Mouse (Mus musculus): Measurements from ENCODE around the gene Pla2g2c.
A peak's percentile ranks its signal among the peaks of the same experiment; 100 is the strongest.

The Pla2g2c gene

GRCm38 (mm10) chr4:138748369-138749072 lies 23.9 kb downstream of the Pla2g2c start:
- peak in 1 of 2 experiments; percentile 12 for DNase-seq (ENCODE audit: low read depth in 2 of 2, low spot score in 2 of 2)

GRCm38 (mm10) chr4:138752603-138753002 lies 28.0 kb downstream of the Pla2g2c start:
- DNase-seq (ENCODE audit: low read depth in 2 of 2, low spot score in 2 of 2): no peak

GRCm38 (mm10) chr4:138753608-138754007 lies 29.0 kb downstream of the Pla2g2c start:
- no peak for DNase-seq (ENCODE audit: low read depth in 2 of 2, low spot score in 2 of 2)

- DNase-seq (ENCODE audit: low read depth in 2 of 2, low spot score in 2 of 2): no peak
Measured at GRCm38 (mm10) chr4:138754432-138754831, 29.8 kb downstream of the Pla2g2c start.

GRCm38 (mm10) chr4:138755439-138755838 lies 30.8 kb downstream of the Pla2g2c start:
- DNase-seq (ENCODE audit: low read depth in 2 of 2, low spot score in 2 of 2): no peak

- no peak for DNase-seq (ENCODE audit: low read depth in 2 of 2, low spot score in 2 of 2)
Measured at GRCm38 (mm10) chr4:138755983-138756382, 31.4 kb downstream of the Pla2g2c start.

- DNase-seq (ENCODE audit: low read depth in 2 of 2, low spot score in 2 of 2): no peak
Measured at GRCm38 (mm10) chr4:138757416-138757815, 32.8 kb downstream of the Pla2g2c start, which contains the start of gene Pla2g2f. Gene Pla2g2f, minus strand, starts transcription at chr4:138757626.

GRCm38 (mm10) chr4:138762266-138762665 lies 37.7 kb downstream of the Pla2g2c start:
- DNase-seq (ENCODE audit: low read depth in 2 of 2, low spot score in 2 of 2): no peak

- DNase-seq (ENCODE audit: low read depth in 2 of 2, low spot score in 2 of 2): no peak
Measured at GRCm38 (mm10) chr4:138771970-138772369, 47.4 kb downstream of the Pla2g2c start.

GRCm38 (mm10) chr4:138772386-138772785 lies 47.8 kb downstream of the Pla2g2c start:
- no peak for DNase-seq (ENCODE audit: low read depth in 2 of 2, low spot score in 2 of 2)

- DNase-seq (ENCODE audit: low read depth in 2 of 2, low spot score in 2 of 2): no peak
Measured at GRCm38 (mm10) chr4:138775435-138775834, 50.8 kb downstream of the Pla2g2c start, which contains the start of gene Pla2g2d. Gene Pla2g2d, plus strand, starts transcription at chr4:138775735.

- DNase-seq (ENCODE audit: low read depth in 2 of 2, low spot score in 2 of 2): no peak
Measured at GRCm38 (mm10) chr4:138777417-138778407, 53.1 kb downstream of the Pla2g2c start.

- no peak for DNase-seq (ENCODE audit: low read depth in 2 of 2, low spot score in 2 of 2)
Measured at GRCm38 (mm10) chr4:138780300-138780699, 55.7 kb downstream of the Pla2g2c start.

GRCm38 (mm10) chr4:138782098-138782497 lies 57.5 kb downstream of the Pla2g2c start:
- no peak for DNase-seq (ENCODE audit: low read depth in 2 of 2, low spot score in 2 of 2)

- no peak for DNase-seq (ENCODE audit: low read depth in 2 of 2, low spot score in 2 of 2)
Measured at GRCm38 (mm10) chr4:138785721-138786120, 61.1 kb downstream of the Pla2g2c start.

GRCm38 (mm10) chr4:138786141-138786540 lies 61.5 kb downstream of the Pla2g2c start:
- no peak for DNase-seq (ENCODE audit: low read depth in 2 of 2, low spot score in 2 of 2)

- DNase-seq (ENCODE audit: low read depth in 2 of 2, low spot score in 2 of 2): no peak
Measured at GRCm38 (mm10) chr4:138788381-138788780, 63.8 kb downstream of the Pla2g2c start.

GRCm38 (mm10) chr4:138791452-138791851 lies 66.9 kb downstream of the Pla2g2c start:
- no peak for DNase-seq (ENCODE audit: low read depth in 2 of 2, low spot score in 2 of 2)

- no peak for DNase-seq (ENCODE audit: low read depth in 2 of 2, low spot score in 2 of 2)
Measured at GRCm38 (mm10) chr4:138792599-138792998, 68.0 kb downstream of the Pla2g2c start.

GRCm38 (mm10) chr4:138793276-138793675 lies 68.7 kb downstream of the Pla2g2c start:
- no peak for DNase-seq (ENCODE audit: low read depth in 2 of 2, low spot score in 2 of 2)

GRCm38 (mm10) chr4:138794344-138794743 lies 69.8 kb downstream of the Pla2g2c start:
- no peak for DNase-seq (ENCODE audit: low read depth in 2 of 2, low spot score in 2 of 2)

Data from CD8-positive naive resting alpha-beta T cell, adult 2 months (primary cell).